In genomic region chr7:101875978-101876377, GRCm38 (mm10) we compare ENCODE assay signal across 15 mouse cellular contexts. TPM values are rescaled to one million over a fixed set of nuclear protein-coding genes. Genes with fewer than 3 reads are reported as not detected.
"Had no signal": no experiment of that assay in that cellular context is flagged by ENCODE, and none has a peak within 500 bp of the region (broad histone marks: within the 10 kb centered on the region; RNA-seq: fewer than 3 reads in every experiment).

No protein-coding gene starts in this region.

- DNase-seq: liver, postnatal 0 days; lung, adult 2 months; lung, postnatal 14 days; lung, postnatal 36 days; retina, postnatal 1 day; right cerebral cortex, adult 18-20 months; right cerebral cortex, postnatal 25 days; right cerebral cortex, postnatal 4 days; spleen, adult 18-20 months; thymus, adult 18-20 months; thymus, postnatal 14 days; thymus, postnatal 36 days had no signal

RNA-seq across cellular contexts. Expression of gene Folr1, which starts 5.4 kb away (rescaled TPM):
- total RNA-seq: monocyte, adult 5-6 weeks had no signal

RNA-seq across cellular contexts. Expression of gene Folr2, which starts 19.0 kb away (rescaled TPM):
- total RNA-seq: megakaryocyte progenitor cell, adult 5-6 weeks; monocyte, adult 5-6 weeks had no signal

RNA-seq across cellular contexts. Expression of gene Tomt, which starts 30.2 kb away (rescaled TPM):
- total RNA-seq: megakaryocyte progenitor cell, adult 5-6 weeks; midbrain, postnatal 0 days; monocyte, adult 5-6 weeks had no signal
